Mouse (Mus musculus): ENCODE measurements around the gene 9930111J21Rik1. TPM values are rescaled to one million over a fixed set of nuclear protein-coding genes. Genes with fewer than 3 reads are reported as not detected.
"Not testable (repeated sequence)": the region's sequence is repeated elsewhere in the genome, so short reads cannot be mapped to it uniquely, and the experiment has no call there.

Gene 9930111J21Rik1
- polyA plus RNA-seq, 1 experiment from 2014 or later, result 0.50 TPM

- not testable (repeated sequence) for ATAC-seq; H3K4me2 ChIP-seq; H3K9me3 ChIP-seq (replicated peaks); H3K27ac ChIP-seq; H3K27me3 ChIP-seq (replicated peaks); H3K4me3 ChIP-seq; H3K9ac ChIP-seq; H3K4me1 ChIP-seq; H3K36me3 ChIP-seq
- WGBS (ENCODE audit: insufficient replicate concordance), result no CpG with 5 or more reads among the region's 1 CpGs
These were observed 808 bp downstream of the 9930111J21Rik1 start, which contains the start of gene Olfr56 for GRCm38 (mm10) chr11:48978240-48978939. Gene Olfr56, plus strand, starts transcription at chr11:48978889.

- H3K36me3 ChIP-seq; H3K27ac ChIP-seq; H3K9me3 ChIP-seq (replicated peaks); H3K27me3 ChIP-seq (replicated peaks); H3K4me2 ChIP-seq; H3K4me1 ChIP-seq; H3K9ac ChIP-seq; ATAC-seq; H3K4me3 ChIP-seq: not testable (repeated sequence)
- WGBS (ENCODE audit: insufficient replicate concordance), result no CpG with 5 or more reads among the region's 1 CpGs
These were observed 4.5 kb downstream of the 9930111J21Rik1 start for GRCm38 (mm10) chr11:48974686-48975085.

- not testable (repeated sequence) for ATAC-seq; H3K36me3 ChIP-seq; H3K4me3 ChIP-seq; H3K27ac ChIP-seq; H3K4me2 ChIP-seq; H3K4me1 ChIP-seq; H3K9me3 ChIP-seq (replicated peaks); H3K9ac ChIP-seq; H3K27me3 ChIP-seq (replicated peaks)
- WGBS (ENCODE audit: insufficient replicate concordance), result 71% methylated on average over 6 of the region's 6 CpGs
These were observed 33.1 kb downstream of the 9930111J21Rik1 start, which contains the start of gene Psme2b for GRCm38 (mm10) chr11:48946090-48946489. Gene Psme2b, minus strand, starts transcription at chr11:48946190.

GRCm38 (mm10) chr11:48939286-48939685, 39.9 kb downstream of the 9930111J21Rik1 start:
- not testable (repeated sequence) for ATAC-seq

GRCm38 (mm10) chr11:48935291-48935690, 43.9 kb downstream of the 9930111J21Rik1 start:
- not testable (repeated sequence) for H3K9me3 ChIP-seq (replicated peaks); H3K36me3 ChIP-seq; H3K4me3 ChIP-seq; H3K27me3 ChIP-seq (replicated peaks); H3K27ac ChIP-seq; ATAC-seq; H3K4me2 ChIP-seq; H3K9ac ChIP-seq; H3K4me1 ChIP-seq
- no CpG with 5 or more reads among the region's 3 CpGs for WGBS (ENCODE audit: insufficient replicate concordance)

More at GRCm38 (mm10) chr11:48939286-48939685, 39.9 kb downstream of the 9930111J21Rik1 start:
- not testable (repeated sequence) for H3K4me2 ChIP-seq; H3K36me3 ChIP-seq; H3K27me3 ChIP-seq (replicated peaks); H3K4me1 ChIP-seq; H3K4me3 ChIP-seq; H3K9ac ChIP-seq; H3K9me3 ChIP-seq (replicated peaks); H3K27ac ChIP-seq

- 45% methylated on average over 1 of the region's 1 CpGs for WGBS (ENCODE audit: insufficient replicate concordance)
- not testable (repeated sequence) for H3K27ac ChIP-seq
These were observed 45.3 kb downstream of the 9930111J21Rik1 start for GRCm38 (mm10) chr11:48933923-48934322.

GRCm38 (mm10) chr11:48933422-48933821, 45.8 kb downstream of the 9930111J21Rik1 start:
- not testable (repeated sequence) for H3K4me2 ChIP-seq; H3K36me3 ChIP-seq; H3K9ac ChIP-seq; ATAC-seq; H3K27me3 ChIP-seq (replicated peaks); H3K4me3 ChIP-seq; H3K4me1 ChIP-seq; H3K9me3 ChIP-seq (replicated peaks); H3K27ac ChIP-seq
- WGBS (ENCODE audit: insufficient replicate concordance), result 57% methylated on average over 1 of the region's 1 CpGs

More at GRCm38 (mm10) chr11:48933923-48934322, 45.3 kb downstream of the 9930111J21Rik1 start:
- not testable (repeated sequence) for H3K9me3 ChIP-seq (replicated peaks); H3K27me3 ChIP-seq (replicated peaks); H3K9ac ChIP-seq; H3K4me3 ChIP-seq; H3K4me1 ChIP-seq; H3K36me3 ChIP-seq; ATAC-seq; H3K4me2 ChIP-seq

- H3K27me3 ChIP-seq (replicated peaks); H3K9me3 ChIP-seq (replicated peaks); H3K4me3 ChIP-seq; ATAC-seq; H3K4me2 ChIP-seq; H3K36me3 ChIP-seq; H3K4me1 ChIP-seq; H3K9ac ChIP-seq; H3K27ac ChIP-seq: not testable (repeated sequence)
- WGBS (ENCODE audit: insufficient replicate concordance), result 94% methylated on average over 1 of the region's 1 CpGs
These were observed 51.1 kb downstream of the 9930111J21Rik1 start for GRCm38 (mm10) chr11:48928068-48928467.

GRCm38 (mm10) chr11:48926437-48926836, 52.8 kb downstream of the 9930111J21Rik1 start:
- not testable (repeated sequence) for H3K9me3 ChIP-seq (replicated peaks); ATAC-seq; H3K4me2 ChIP-seq; H3K27ac ChIP-seq; H3K4me1 ChIP-seq; H3K4me3 ChIP-seq; H3K36me3 ChIP-seq; H3K27me3 ChIP-seq (replicated peaks); H3K9ac ChIP-seq

- not testable (repeated sequence) for H3K27ac ChIP-seq; H3K36me3 ChIP-seq; H3K4me2 ChIP-seq; ATAC-seq; H3K9me3 ChIP-seq (replicated peaks); H3K9ac ChIP-seq; H3K27me3 ChIP-seq (replicated peaks); H3K4me3 ChIP-seq; H3K4me1 ChIP-seq
- WGBS (ENCODE audit: insufficient replicate concordance), result 29% methylated on average over 5 of the region's 5 CpGs
These were observed 55.4 kb downstream of the 9930111J21Rik1 start for GRCm38 (mm10) chr11:48923818-48924217.

GRCm38 (mm10) chr11:48918380-48918779, 60.8 kb downstream of the 9930111J21Rik1 start:
- no peak overlapping the region for H3K9ac ChIP-seq
- no peak overlapping the region for H3K27ac ChIP-seq
- H3K9me3 ChIP-seq (replicated peaks), result no peaks in the 10 kb centered on the region
- H3K4me2 ChIP-seq, result no peak overlapping the region
- no peaks in the 10 kb centered on the region for H3K4me1 ChIP-seq
- H3K36me3 ChIP-seq, result no peaks in the 10 kb centered on the region
- H3K27me3 ChIP-seq (replicated peaks), result no peaks in the 10 kb centered on the region
- WGBS (ENCODE audit: insufficient replicate concordance), result 70% methylated on average over 3 of the region's 3 CpGs
- ATAC-seq, result no peak
- H3K4me3 ChIP-seq, result no peak overlapping the region

GRCm38 (mm10) chr11:48913611-48914010, 65.6 kb downstream of the 9930111J21Rik1 start:
- no peak overlapping the region for H3K4me2 ChIP-seq
- no peaks in the 10 kb centered on the region for H3K27me3 ChIP-seq (replicated peaks)
- no peak overlapping the region for H3K9ac ChIP-seq
- no peaks in the 10 kb centered on the region for H3K36me3 ChIP-seq
- 75% methylated on average over 1 of the region's 1 CpGs for WGBS (ENCODE audit: insufficient replicate concordance)
- no peak overlapping the region for H3K4me3 ChIP-seq
- no peak overlapping the region for H3K27ac ChIP-seq
- ATAC-seq, result no peak
- peaks cover 3% of the 10 kb centered on the region for H3K4me1 ChIP-seq
- H3K9me3 ChIP-seq (replicated peaks), result no peaks in the 10 kb centered on the region

- 6% methylated on average over 1 of the region's 1 CpGs for WGBS (ENCODE audit: insufficient replicate concordance)
- no peaks in the 10 kb centered on the region for H3K9me3 ChIP-seq (replicated peaks)
- H3K9ac ChIP-seq, result no peak overlapping the region
- 0 out of 2 replicates have a peak, but pooled peaks have one; percentile 42 for ATAC-seq
- H3K36me3 ChIP-seq, result no peaks in the 10 kb centered on the region
- H3K27me3 ChIP-seq (replicated peaks), result no peaks in the 10 kb centered on the region
- H3K4me3 ChIP-seq, result no peak overlapping the region
- H3K4me2 ChIP-seq, result no peak overlapping the region
- peaks cover 10% of the 10 kb centered on the region for H3K4me1 ChIP-seq
- H3K27ac ChIP-seq, result no peak overlapping the region
These were observed 70.7 kb downstream of the 9930111J21Rik1 start for GRCm38 (mm10) chr11:48908459-48908858.

Data from liver, embryonic 12.5 days (tissue).